Mouse (Mus musculus): ENCODE data around the gene Tcaf1.

DNA sequence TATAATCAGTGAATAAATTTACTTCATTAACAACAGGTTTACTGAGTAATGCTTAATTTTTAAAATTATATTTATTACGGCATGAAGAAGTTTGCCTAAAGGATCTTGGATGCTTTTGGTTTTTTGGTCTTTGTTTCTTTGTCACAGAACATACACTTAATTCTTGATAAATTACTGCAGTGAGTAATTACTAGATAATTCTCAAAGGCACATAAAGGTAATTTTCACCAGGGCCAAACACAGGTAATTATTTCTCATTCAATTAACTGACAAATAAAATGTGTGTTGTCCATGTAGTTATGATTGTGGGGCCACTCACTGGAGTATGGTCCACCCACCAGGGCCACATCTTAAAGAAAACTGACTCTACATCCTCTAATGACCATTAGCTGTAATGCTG lies 29.2 kb upstream of the Tcaf1 start, which contains the start of gene Olfr453:
- TF ChIP-seq CTCF (IDR thresholded peaks at IDR 0.05; ENCODE audit: low read depth): no peak
- TF ChIP-seq EP300 (IDR thresholded peaks at IDR 0.05; ENCODE audit: low read depth): no peak

All from liver, postnatal 0 days (tissue).